ENCODE assay signal across 11 mouse cellular contexts in the genomic region with DNA sequence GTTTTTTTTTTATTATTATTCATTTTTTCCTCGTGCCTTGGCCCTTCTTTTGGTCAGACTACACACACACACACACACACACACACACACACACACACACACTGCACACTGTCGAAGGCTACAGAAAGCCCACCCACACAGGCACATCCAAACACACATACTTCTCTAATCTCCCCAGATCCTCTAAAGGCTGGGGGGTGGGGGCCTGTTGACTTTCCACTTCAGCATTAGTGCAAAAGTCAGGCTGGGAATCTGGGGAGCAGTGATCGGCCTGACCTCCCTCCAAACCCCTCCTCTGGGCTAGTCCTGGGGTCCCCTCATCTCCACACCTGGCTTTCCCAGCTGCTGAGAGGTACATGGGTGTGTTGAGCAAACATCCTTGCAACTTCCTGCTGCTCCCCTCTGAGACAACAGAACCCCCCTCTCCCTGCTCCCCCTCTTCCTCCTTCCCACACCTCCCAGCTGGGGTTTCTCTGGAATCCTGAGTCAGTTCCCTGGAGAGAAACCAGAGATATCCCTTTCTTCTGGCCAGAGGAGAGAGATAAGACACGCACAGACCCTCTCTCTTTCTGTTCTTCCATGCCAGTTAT. TPM values are rescaled to one million over a fixed set of nuclear protein-coding genes. Genes with fewer than 3 reads are reported as not detected.
A peak's percentile ranks its signal among the peaks of the same experiment; 100 is the strongest.
DNase-seq lines count a peak whose midpoint lies in the region; ATAC-seq and TF ChIP-seq lines count a peak whose summit lies in the region.
"Had no signal": no experiment of that assay in that cellular context is flagged by ENCODE, and none has a peak within 500 bp of the region (broad histone marks: within the 10 kb centered on the region; RNA-seq: fewer than 3 reads in every experiment).

No protein-coding gene starts in this region.

- TF ChIP-seq CTCF in lung, embryonic 14.5 days (IDR thresholded peaks at IDR 0.05; ENCODE audit: low read depth) = no peak
- no peak for TF ChIP-seq CTCF in lung, adult 2 months (IDR thresholded peaks at IDR 0.05; ENCODE audit: insufficient read depth, low read length)
- no peak for TF ChIP-seq CTCF in midbrain, postnatal 0 days (IDR thresholded peaks at IDR 0.05)

- peak; percentile 69 for DNase-seq in lung, embryonic 14.5 days
- DNase-seq in lung, adult 2 months = no peak
- peak; percentile 50 to 51 for DNase-seq in heart, postnatal 10 days
- no peak for DNase-seq in spleen, postnatal 10 days (ENCODE audit: low spot score in 2 of 2)
- no peak for DNase-seq in midbrain, postnatal 0 days (ENCODE audit: low spot score)
- DNase-seq: cerebellum, adult 18-20 months; right cerebral cortex, postnatal 4 days; thymus, adult 2 months had no signal

- WGBS in lung, embryonic 14.5 days = 5% methylated on average over 4 of the region's 4 CpGs
- WGBS in lung, adult 2 months = 36% methylated on average over 4 of the region's 4 CpGs
- WGBS in embryonic facial prominence, embryonic 15.5 days = 45% methylated on average over 4 of the region's 4 CpGs
- 11% methylated on average over 4 of the region's 4 CpGs for WGBS in stomach, embryonic 14.5 days
- WGBS in midbrain, postnatal 0 days = 58% methylated on average over 4 of the region's 4 CpGs

- 0 out of 2 replicates have a peak, but pooled peaks cover 2% of the 10 kb centered on the region for H3K27me3 ChIP-seq in lung, embryonic 14.5 days (ENCODE audit: insufficient read depth, low read length)
- H3K27me3 ChIP-seq in embryonic facial prominence, embryonic 15.5 days = no peaks in the 10 kb centered on the region
- H3K27me3 ChIP-seq in stomach, embryonic 14.5 days (ENCODE audit: control insufficient read depth, insufficient read depth, low read length) = no peaks in the 10 kb centered on the region
- no peaks in the 10 kb centered on the region for H3K27me3 ChIP-seq in midbrain, postnatal 0 days (ENCODE audit: insufficient read depth, low read length)

- peak overlapping the region; percentile 93 for H3K4me2 ChIP-seq in lung, embryonic 14.5 days
- H3K4me2 ChIP-seq in embryonic facial prominence, embryonic 15.5 days (replicated peaks) = no peak overlapping the region
- H3K4me2 ChIP-seq in stomach, embryonic 14.5 days (replicated peaks; ENCODE audit: low read depth, low read length) = peak overlapping the region; percentile 87
- H3K4me2 ChIP-seq in midbrain, postnatal 0 days (ENCODE audit: low read depth, low read length, poor library complexity, severe bottlenecking) = no peak overlapping the region
- H3K4me2 ChIP-seq: liver, embryonic 15.5 days had no signal

- intact Hi-C loops in heart, postnatal 10 days (cut with DNase I) = no loop called here

- H3K36me3 ChIP-seq in lung, embryonic 14.5 days (ENCODE audit: insufficient read depth) = no peaks in the 10 kb centered on the region
- no peaks in the 10 kb centered on the region for H3K36me3 ChIP-seq in embryonic facial prominence, embryonic 15.5 days
- H3K36me3 ChIP-seq in stomach, embryonic 14.5 days (ENCODE audit: control insufficient read depth, insufficient read depth, low read length) = no peaks in the 10 kb centered on the region
- H3K36me3 ChIP-seq in midbrain, postnatal 0 days (ENCODE audit: insufficient read depth, low read length) = no peaks in the 10 kb centered on the region
- H3K36me3 ChIP-seq: liver, embryonic 15.5 days had no signal

- ATAC-seq in lung, embryonic 14.5 days (ENCODE audit: insufficient read depth) = peak; percentile 15; the same call in 1 of the 2 replicates
- ATAC-seq in embryonic facial prominence, embryonic 15.5 days (ENCODE audit: insufficient number of reproducible peaks, low FRiP score, low TSS enrichment, low read depth) = no peak
- peak; percentile 31; the same call in 1 of the 2 replicates for ATAC-seq in stomach, embryonic 14.5 days (ENCODE audit: insufficient number of reproducible peaks, insufficient read depth, low FRiP score, low read depth)
- ATAC-seq in midbrain, postnatal 0 days (ENCODE audit: low FRiP score) = no peak

- H3K4me3 ChIP-seq in lung, embryonic 14.5 days (ENCODE audit: low read depth, low read length) = no peak overlapping the region
- H3K4me3 ChIP-seq in lung, adult 2 months (replicated peaks; ENCODE audit: extremely low read depth, low read depth, low read length) = no peak overlapping the region
- 0 out of 2 replicates have a peak overlapping the region, but pooled peaks have one; percentile 1 for H3K4me3 ChIP-seq in embryonic facial prominence, embryonic 15.5 days (replicated peaks)
- peak overlapping the region; percentile 6; the same call in 1 of the 2 replicates for H3K4me3 ChIP-seq in stomach, embryonic 14.5 days (ENCODE audit: low read depth, low read length)
- H3K4me3 ChIP-seq in midbrain, postnatal 0 days (ENCODE audit: low read depth, low read length) = no peak overlapping the region
- H3K4me3 ChIP-seq: liver, embryonic 15.5 days had no signal

- H3K9ac ChIP-seq in lung, embryonic 14.5 days = 0 out of 2 replicates have a peak overlapping the region, but pooled peaks have one; percentile 6
- H3K9ac ChIP-seq in embryonic facial prominence, embryonic 15.5 days = no peak overlapping the region
- 0 out of 2 replicates have a peak overlapping the region, but pooled peaks have one; percentile 3 for H3K9ac ChIP-seq in stomach, embryonic 14.5 days (replicated peaks; ENCODE audit: low read depth, low read length)
- H3K9ac ChIP-seq in midbrain, postnatal 0 days (replicated peaks; ENCODE audit: low read length, poor library complexity, severe bottlenecking) = no peak overlapping the region
- H3K9ac ChIP-seq: liver, embryonic 15.5 days had no signal

- H3K27ac ChIP-seq in lung, embryonic 14.5 days (ENCODE audit: low read depth) = peak overlapping the region; percentile 80; the same call in 1 of the 2 replicates
- 0 out of 2 replicates have a peak overlapping the region, but pooled peaks have one; percentile 19 for H3K27ac ChIP-seq in embryonic facial prominence, embryonic 15.5 days (replicated peaks)
- H3K27ac ChIP-seq in stomach, embryonic 14.5 days (ENCODE audit: low read length) = peak overlapping the region; percentile 91
- no peak overlapping the region for H3K27ac ChIP-seq in midbrain, postnatal 0 days (ENCODE audit: low read depth, low read length)
- H3K27ac ChIP-seq: liver, embryonic 15.5 days had no signal

- no peak for TF ChIP-seq POLR2A in lung, adult 2 months (IDR thresholded peaks at IDR 0.05; ENCODE audit: borderline replicate concordance, extremely low read depth, low read depth, low read length)

- H3K4me1 ChIP-seq in lung, embryonic 14.5 days (ENCODE audit: insufficient read depth) = peaks cover 38% of the 10 kb centered on the region
- H3K4me1 ChIP-seq in lung, adult 2 months (ENCODE audit: control insufficient read depth, insufficient read depth, low read length) = peaks cover 5% of the 10 kb centered on the region; the same call in 1 of the 2 replicates
- peaks cover 51% of the 10 kb centered on the region for H3K4me1 ChIP-seq in embryonic facial prominence, embryonic 15.5 days
- peaks cover 63% of the 10 kb centered on the region for H3K4me1 ChIP-seq in stomach, embryonic 14.5 days (ENCODE audit: control insufficient read depth, insufficient read depth, low read length)
- H3K4me1 ChIP-seq in midbrain, postnatal 0 days (ENCODE audit: insufficient read depth, low read length) = no peaks in the 10 kb centered on the region

- H3K9me3 ChIP-seq in lung, embryonic 14.5 days (ENCODE audit: low read depth, low read length) = no peaks in the 10 kb centered on the region
- H3K9me3 ChIP-seq in embryonic facial prominence, embryonic 15.5 days (replicated peaks) = no peaks in the 10 kb centered on the region
- no peaks in the 10 kb centered on the region for H3K9me3 ChIP-seq in stomach, embryonic 14.5 days (ENCODE audit: control insufficient read depth, low read depth, low read length)
- no peaks in the 10 kb centered on the region for H3K9me3 ChIP-seq in midbrain, postnatal 0 days (ENCODE audit: low read length)
- H3K9me3 ChIP-seq: liver, embryonic 15.5 days had no signal

RNA-seq across cellular contexts. Expression of a gene that starts 3.5 kb away (rescaled TPM):
- 18.6 and 19.3 TPM in 2 replicates for polyA plus RNA-seq in lung, embryonic 14.5 days (2014; fragmentation: Nextera tagmentation; extraction: Ambion mirVana)
- 11.6 and 15.0 TPM in 2 replicates for polyA plus RNA-seq in lung, adult 2 months (2012; rRNA removed)
- polyA plus RNA-seq in embryonic facial prominence, embryonic 15.5 days (2015; fragmentation: Nextera tagmentation; extraction: Ambion mirVana) = 36.8 and 44.3 TPM in 2 replicates
- 10 to 100 TPM; 15.6 to 16.0 TPM for total RNA-seq in heart, postnatal 10 days (2021)
- 33.2 and 35.2 TPM in 2 replicates for polyA plus RNA-seq in stomach, embryonic 14.5 days (2014; fragmentation: Nextera tagmentation; extraction: Ambion mirVana)
- total RNA-seq in midbrain, postnatal 0 days (2014; rRNA removed) = 3.2 TPM in 2 replicates
- polyA plus RNA-seq in midbrain, postnatal 0 days (2015; fragmentation: Nextera tagmentation; extraction: Ambion mirVana) = 2.7 and 3.8 TPM in 2 replicates

RNA-seq across cellular contexts. Expression of a gene that starts 45.1 kb away (rescaled TPM):
- polyA plus RNA-seq in lung, embryonic 14.5 days (2014; fragmentation: Nextera tagmentation; extraction: Ambion mirVana) = 59.2 and 63.9 TPM in 2 replicates
- 252 and 308 TPM in 2 replicates for polyA plus RNA-seq in lung, adult 2 months (2012; rRNA removed)
- 36.3 and 39.9 TPM in 2 replicates for polyA plus RNA-seq in embryonic facial prominence, embryonic 15.5 days (2015; fragmentation: Nextera tagmentation; extraction: Ambion mirVana)
- 10 to 100 TPM; 64.3 to 85.9 TPM for total RNA-seq in heart, postnatal 10 days (2021)
- polyA plus RNA-seq in stomach, embryonic 14.5 days (2014; fragmentation: Nextera tagmentation; extraction: Ambion mirVana) = 45.4 and 47.9 TPM in 2 replicates
- 99.8 and 144 TPM in 2 replicates for total RNA-seq in midbrain, postnatal 0 days (2014; rRNA removed)
- polyA plus RNA-seq in midbrain, postnatal 0 days (2015; fragmentation: Nextera tagmentation; extraction: Ambion mirVana) = 35.1 and 36.6 TPM in 2 replicates

Comparison
In these comparisons a context has a peak if more than half of its experiments do, and no peak if none do; other contexts are left out.
1. DNase-seq: peak in lung, embryonic 14.5 days (single experiment) and heart, postnatal 10 days (2 of 2); none in lung, adult 2 months (single experiment), spleen, postnatal 10 days (0 of 2) and midbrain, postnatal 0 days (single experiment).
2. ATAC-seq: peak in lung, embryonic 14.5 days (single experiment) and stomach, embryonic 14.5 days (single experiment); none in embryonic facial prominence, embryonic 15.5 days (single experiment) and midbrain, postnatal 0 days (single experiment).
3. H3K4me2 ChIP-seq: peak in lung, embryonic 14.5 days (single experiment) and stomach, embryonic 14.5 days (single experiment); none in embryonic facial prominence, embryonic 15.5 days (single experiment) and midbrain, postnatal 0 days (single experiment).
4. H3K4me3 ChIP-seq: peak in embryonic facial prominence, embryonic 15.5 days (single experiment) and stomach, embryonic 14.5 days (single experiment); none in lung, embryonic 14.5 days (single experiment), lung, adult 2 months (single experiment) and midbrain, postnatal 0 days (single experiment).
5. H3K9ac ChIP-seq: peak in lung, embryonic 14.5 days (single experiment) and stomach, embryonic 14.5 days (single experiment); none in embryonic facial prominence, embryonic 15.5 days (single experiment) and midbrain, postnatal 0 days (single experiment).